Comparison of ENCODE assay signal across 27 mouse cellular contexts in genomic region chr8:124413244-124413965, GRCm38 (mm10). TPM values are rescaled to one million over a fixed set of nuclear protein-coding genes. Genes with fewer than 3 reads are reported as not detected.
A peak's percentile ranks its signal among the peaks of the same experiment; 100 is the strongest.
DNase-seq lines count a peak whose midpoint lies in the region; ATAC-seq and TF ChIP-seq lines count a peak whose summit lies in the region.
"Had no signal": no experiment of that assay in that cellular context is flagged by ENCODE, and none has a peak within 500 bp of the region (broad histone marks: within the 10 kb centered on the region; RNA-seq: fewer than 3 reads in every experiment).

No protein-coding gene starts in this region.

- no peaks in the 10 kb centered on the region for H3K27me3 ChIP-seq in heart, adult 2 months (ENCODE audit: control insufficient read depth, insufficient read depth, low read length)
- H3K27me3 ChIP-seq: embryonic facial prominence, embryonic 12.5 days; forebrain, embryonic 12.5 days; liver, embryonic 15.5 days; lung, embryonic 15.5 days; neural tube, embryonic 12.5 days had no signal

- H3K9ac ChIP-seq in heart, adult 2 months (ENCODE audit: low read depth, low read length): no peak overlapping the region
- H3K9ac ChIP-seq: embryonic facial prominence, embryonic 12.5 days; forebrain, embryonic 12.5 days; liver, embryonic 15.5 days; lung, embryonic 15.5 days; neural tube, embryonic 12.5 days had no signal

- peak; percentile 68 for ATAC-seq in frontal cortex, adult (ENCODE audit: low TSS enrichment)
- ATAC-seq: hindbrain, postnatal 0 days; intestine, embryonic 16.5 days had no signal

- no peaks in the 10 kb centered on the region for H3K79me2 ChIP-seq in heart, adult 2 months (replicated peaks; ENCODE audit: control insufficient read depth, insufficient read depth, low read length)

- H3K4me3 ChIP-seq in heart, adult 2 months: no peak overlapping the region
- H3K4me3 ChIP-seq: embryonic facial prominence, embryonic 12.5 days; forebrain, embryonic 12.5 days; limb, embryonic 10.5 days; liver, embryonic 15.5 days; lung, embryonic 15.5 days; megakaryocyte, embryonic 14.5 days; neural tube, embryonic 12.5 days had no signal

- WGBS in heart, adult 2 months: 53% methylated on average over 11 of the region's 11 CpGs

- H3K36me3 ChIP-seq in heart, adult 2 months (ENCODE audit: control insufficient read depth, insufficient read depth, low read length): no peaks in the 10 kb centered on the region
- H3K36me3 ChIP-seq: embryonic facial prominence, embryonic 12.5 days; forebrain, embryonic 12.5 days; limb, embryonic 10.5 days; liver, embryonic 15.5 days; lung, embryonic 15.5 days; neural tube, embryonic 12.5 days had no signal

- no peak for TF ChIP-seq CTCF in heart, adult 2 months (IDR thresholded peaks at IDR 0.05)

- intact Hi-C loops in heart, adult 2 months (cut with DNase I): no loop called here
- intact Hi-C loops in heart, postnatal 25 days (cut with DNase I): no loop called here

- DNase-seq in adrenal gland, adult 2 months: peak; percentile 12
- no peak for DNase-seq in adrenal gland, postnatal 25 days
- DNase-seq in frontal cortex, postnatal 10 days (ENCODE audit: low spot score in 2 of 2): no peak
- peak; percentile 47 for DNase-seq in right cerebral cortex, postnatal 25 days
- DNase-seq in right cerebral cortex, postnatal 36 days (ENCODE audit: low spot score in 2 of 2): no peak
- no peak for DNase-seq in heart, adult 2 months
- DNase-seq in heart, postnatal 25 days (ENCODE audit: low spot score): no peak
- DNase-seq: gastrocnemius, postnatal 10 days; heart, postnatal 10 days; kidney, postnatal 25 days; liver; lung, postnatal 36 days; midbrain, embryonic 14.5 days; retina, postnatal 1 day; thymus, adult 2 months had no signal

- no peak for TF ChIP-seq EP300 in heart, adult 2 months (IDR thresholded peaks at IDR 0.05; ENCODE audit: insufficient read depth, low read depth, low read length)

- no peaks in the 10 kb centered on the region for H3K4me1 ChIP-seq in heart, adult 2 months (ENCODE audit: control insufficient read depth, insufficient read depth, low read length)
- H3K4me1 ChIP-seq: embryonic facial prominence, embryonic 12.5 days; forebrain, embryonic 12.5 days; limb, embryonic 10.5 days; liver, embryonic 15.5 days; lung, embryonic 15.5 days; megakaryocyte, embryonic 14.5 days had no signal

- no peak overlapping the region for H3K27ac ChIP-seq in heart, adult 2 months
- H3K27ac ChIP-seq: embryonic facial prominence, embryonic 12.5 days; forebrain, embryonic 12.5 days; hindbrain, postnatal 0 days; limb, embryonic 10.5 days; liver, embryonic 15.5 days; lung, embryonic 15.5 days; neural tube, embryonic 12.5 days; stomach, postnatal 0 days had no signal

- TF ChIP-seq POLR2A in heart, adult 2 months (IDR thresholded peaks at IDR 0.05; ENCODE audit: insufficient read depth, low read depth, low read length): no peak

RNA-seq across cellular contexts. Expression of gene Pgbd5, which starts 26.1 kb away (rescaled TPM):
- 1 to 10 TPM; 5.3 to 5.4 TPM for total RNA-seq in adrenal gland, adult 2 months (2021)
- 8.0 and 8.6 TPM in 2 replicates for polyA plus RNA-seq in adrenal gland, adult 2 months (2012; rRNA removed)
- 4.7 and 7.6 TPM in 2 replicates for total RNA-seq in adrenal gland, postnatal 25 days (2021)
- total RNA-seq in heart, adult 2 months (2021): under 1 TPM; 0.43 to 0.55 TPM
- polyA plus RNA-seq in heart, adult 2 months (2012; rRNA removed): 0.82 and 0.98 TPM in 2 replicates
- 1 to 10 TPM; 1.1 to 1.3 TPM for total RNA-seq in heart, postnatal 25 days (2021)
- total RNA-seq: granulocyte monocyte progenitor cell, adult 5-6 weeks had no signal

Comparison
In these comparisons a context has a peak if more than half of its experiments do, and no peak if none do; other contexts are left out.
1. DNase-seq: peak in adrenal gland, adult 2 months (single experiment) and right cerebral cortex, postnatal 25 days (single experiment); none in adrenal gland, postnatal 25 days (single experiment), frontal cortex, postnatal 10 days (0 of 2), right cerebral cortex, postnatal 36 days (0 of 2), heart, adult 2 months (0 of 2) and heart, postnatal 25 days (single experiment).